Mouse (Mus musculus): Measurements from ENCODE around the gene Ndufa4. TPM values are rescaled to one million over a fixed set of nuclear protein-coding genes. Genes with fewer than 3 reads are reported as not detected.

Ndufa4 gene
- polyA plus RNA-seq, 1 experiment from 2014 or later = 966 TPM

Other genes starting within 250 kb of the Ndufa4 start
- gene Phf14, start 312 bp upstream of the Ndufa4 start, polyA plus RNA-seq (2015; fragmentation: Nextera tagmentation; extraction: Ambion mirVana) = 83.3 and 93.3 TPM in 2 replicates